Mouse (Mus musculus): Measurements from ENCODE around the gene Lmo4.

Lmo4 gene

DNA sequence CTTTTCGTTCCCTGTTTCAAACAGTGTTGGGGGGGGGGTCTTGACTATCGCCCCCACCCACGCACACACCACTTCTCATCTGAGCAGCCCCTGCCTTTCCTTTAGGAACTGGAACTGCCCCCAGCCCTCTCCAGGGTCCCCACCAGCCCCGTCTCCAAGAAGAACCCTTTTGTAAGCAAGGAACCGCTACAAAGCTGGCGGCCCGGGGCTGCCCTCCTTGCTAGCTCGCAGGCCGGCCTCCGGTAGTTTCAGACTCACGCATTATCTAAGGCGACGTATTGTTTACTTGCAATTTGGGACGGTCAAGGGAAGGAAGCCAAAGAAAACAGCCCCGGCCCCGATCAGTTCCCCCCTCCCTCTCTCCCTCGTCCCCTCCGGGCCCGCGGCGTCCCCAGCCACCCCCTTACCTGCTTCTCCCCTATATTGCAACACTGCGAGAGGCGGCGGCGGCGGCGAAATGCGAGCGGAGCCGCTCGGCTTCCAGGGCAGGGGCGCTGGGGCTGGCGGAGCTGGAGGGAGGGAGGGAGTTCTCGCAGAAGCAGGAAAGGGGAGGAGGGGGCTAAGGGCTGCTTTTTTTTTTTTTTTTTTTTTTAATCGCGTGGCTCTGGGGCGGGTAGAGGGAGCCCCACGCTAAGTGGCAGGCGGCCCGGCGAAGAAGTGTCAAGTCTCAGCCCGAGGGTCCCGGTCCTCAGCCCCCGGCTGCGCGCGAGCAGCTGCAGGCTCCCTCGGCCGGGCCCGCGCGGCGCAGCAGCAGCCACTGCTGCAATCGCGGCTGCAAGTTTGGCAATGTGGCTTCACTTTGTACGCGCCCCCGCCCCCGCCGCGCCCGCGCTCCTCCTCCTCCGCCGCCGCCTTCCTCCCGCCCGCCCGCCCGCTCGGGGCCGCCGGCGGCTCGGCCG is at the start of gene Lmo4:
Lmo4 (minus strand) TSS at position 808 of the 899 bp plus-strand sequence.
- DNase-seq, result peak; percentile 91

DNA sequence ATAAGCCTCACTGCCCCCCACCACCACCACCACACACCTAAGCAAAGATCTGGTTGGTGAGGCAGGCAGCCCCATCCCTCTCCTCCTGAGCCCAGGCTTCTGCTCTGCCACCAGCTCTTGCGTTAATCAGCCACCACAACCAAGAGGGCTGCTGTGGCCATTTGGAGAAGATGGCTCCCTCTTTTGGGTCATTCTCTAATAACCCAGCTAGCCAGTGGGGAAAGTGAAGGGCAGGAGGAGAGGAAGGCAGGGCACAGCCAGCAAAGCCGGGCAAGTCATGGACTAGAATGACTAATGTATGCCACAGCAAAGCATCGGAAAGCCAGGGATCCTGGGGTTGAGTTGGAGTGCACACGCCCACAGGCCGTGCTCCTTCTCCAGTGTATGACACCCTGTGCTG is 49.3 kb upstream of the Lmo4 start:
- DNase-seq, result no peak

DNA sequence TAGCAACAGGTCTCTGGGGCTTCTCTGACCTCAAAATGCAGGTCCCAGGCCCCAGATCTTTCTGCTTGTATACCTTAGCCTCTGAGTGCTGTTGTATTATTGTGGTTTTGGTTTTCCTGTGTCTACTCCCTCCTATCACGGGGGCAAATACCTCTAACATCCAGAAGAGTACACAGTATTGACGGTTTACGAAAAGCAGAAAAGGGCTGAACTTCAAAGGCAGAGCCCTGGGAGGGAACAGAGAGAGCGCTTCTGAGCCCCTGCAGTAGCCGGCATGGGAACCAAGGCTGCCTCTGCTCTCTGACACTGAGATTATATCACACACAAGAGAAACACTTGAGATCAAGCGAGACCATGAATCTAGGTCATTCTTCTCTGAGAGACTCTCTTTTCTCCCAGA is 48.0 kb upstream of the Lmo4 start:
- DNase-seq, result peak; percentile 50

DNA sequence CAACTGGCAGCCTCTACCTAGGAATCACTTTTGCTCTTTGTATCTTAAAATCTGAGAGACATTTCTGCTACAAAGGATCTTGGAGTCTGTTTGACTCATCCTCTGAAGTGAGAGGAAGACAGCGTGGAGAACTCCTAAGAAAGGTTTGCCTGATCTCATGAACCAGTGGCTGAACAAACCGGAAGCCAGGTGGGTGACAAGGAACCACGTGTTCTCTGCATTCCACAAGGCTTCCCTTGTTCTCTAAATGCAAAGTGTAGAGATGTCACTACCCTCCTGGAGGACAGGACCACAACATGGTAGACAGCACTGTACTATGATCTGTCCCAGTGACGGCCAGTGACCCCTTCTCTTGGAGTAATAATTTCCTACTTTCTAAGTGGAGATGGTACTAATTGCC is 47.1 kb upstream of the Lmo4 start:
- no peak for DNase-seq

DNA sequence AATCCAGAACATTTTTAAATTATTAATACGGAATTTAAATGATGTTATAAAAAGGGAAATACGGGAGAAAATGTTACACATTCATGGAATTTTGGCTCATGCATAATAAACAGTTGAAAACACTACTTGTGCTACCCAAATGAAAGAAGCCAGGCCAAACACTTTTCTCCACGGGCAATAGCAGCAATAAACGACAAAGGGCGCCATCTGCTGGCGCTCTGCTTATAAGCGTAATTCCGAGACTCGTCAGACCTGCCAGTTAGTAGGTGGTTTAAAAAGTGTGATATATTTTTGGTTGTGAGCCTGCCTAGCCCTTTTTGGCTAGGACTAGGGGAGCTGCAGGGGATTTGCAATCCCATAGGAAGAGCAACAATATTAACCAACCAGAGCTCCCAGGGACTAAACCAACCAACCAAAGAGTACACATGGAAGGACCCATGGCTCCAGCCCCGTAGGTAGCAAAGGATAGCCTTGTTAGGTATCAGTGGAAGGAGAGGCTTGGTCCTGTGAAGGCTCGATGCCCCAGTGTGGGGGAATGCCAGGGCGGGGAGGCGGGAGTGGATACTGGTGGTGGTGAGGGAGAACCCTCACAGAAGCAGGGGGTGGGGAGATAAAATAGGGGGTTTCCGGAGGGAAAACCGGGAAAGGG is 37.1 kb upstream of the Lmo4 start:
- peak; percentile 79 for DNase-seq

DNA sequence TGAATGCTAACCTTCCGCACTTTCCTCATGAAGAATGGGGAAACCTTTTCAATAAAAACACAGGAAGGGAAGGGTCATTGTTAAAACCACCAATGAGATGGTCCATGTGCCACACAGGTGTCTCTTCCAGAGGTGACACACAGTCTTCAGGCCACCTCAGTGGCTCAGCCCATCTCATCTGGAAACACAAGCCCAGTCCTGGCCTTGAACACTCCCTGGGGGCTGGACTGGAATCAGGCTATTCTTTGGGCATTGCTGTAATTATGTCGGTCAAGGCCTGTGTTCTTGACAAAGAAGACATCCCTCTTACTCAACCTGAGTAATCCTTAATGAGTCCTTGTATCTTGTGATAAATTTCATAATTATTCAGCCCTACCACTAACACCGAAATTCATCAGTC is 36.1 kb upstream of the Lmo4 start:
- DNase-seq, result no peak

DNA sequence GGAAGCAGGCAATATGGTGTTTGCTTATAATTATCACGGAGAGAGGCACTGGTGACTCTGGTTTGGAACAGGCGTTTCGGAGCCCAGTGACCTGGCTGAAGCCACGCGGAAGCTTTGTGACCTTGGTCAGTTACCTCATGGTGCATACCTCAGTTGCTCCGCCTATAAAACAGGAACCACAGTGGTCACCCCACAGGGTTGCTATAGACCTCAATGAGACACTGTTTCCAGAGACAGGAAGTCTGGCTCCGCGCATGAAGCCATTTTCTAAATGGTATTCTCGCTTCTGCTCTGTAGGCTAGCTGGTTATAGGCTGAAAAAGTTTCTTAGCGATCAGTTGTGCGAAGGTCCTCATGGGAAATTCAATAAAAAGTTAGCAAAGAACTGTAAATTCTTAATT is 33.5 kb upstream of the Lmo4 start:
- DNase-seq, result no peak

DNA sequence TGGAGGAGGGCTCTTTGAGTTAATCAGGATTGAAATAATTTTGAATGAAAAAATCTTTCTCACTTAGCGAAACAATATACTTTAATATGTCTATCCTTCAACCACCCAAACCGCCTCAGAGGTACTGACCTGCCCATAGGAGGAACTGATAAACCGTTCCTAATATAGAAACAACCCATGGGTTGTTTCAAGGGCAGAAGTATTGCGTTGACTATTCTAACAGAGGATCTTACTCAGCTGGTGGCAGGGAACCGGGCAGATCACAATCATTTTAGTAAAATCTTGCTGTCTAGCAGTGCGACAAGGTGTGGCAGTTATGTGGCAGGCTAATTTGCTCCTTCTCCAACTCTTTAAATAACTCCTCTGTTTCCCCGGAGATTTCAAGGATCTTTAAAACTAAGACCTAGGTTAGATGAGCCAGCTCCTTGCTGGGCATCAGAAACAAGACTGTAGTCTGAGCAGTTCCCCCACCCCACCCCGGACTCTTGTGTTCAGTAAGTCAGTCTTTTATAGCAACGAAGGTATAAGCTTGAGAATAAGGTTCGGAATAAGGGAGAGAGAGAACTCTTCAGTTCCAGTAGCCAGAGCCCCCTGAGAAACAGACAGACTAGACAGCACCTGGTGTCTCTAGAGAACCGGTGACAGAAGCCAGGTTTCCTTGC is 27.5 kb upstream of the Lmo4 start:
- DNase-seq, result no peak

DNA sequence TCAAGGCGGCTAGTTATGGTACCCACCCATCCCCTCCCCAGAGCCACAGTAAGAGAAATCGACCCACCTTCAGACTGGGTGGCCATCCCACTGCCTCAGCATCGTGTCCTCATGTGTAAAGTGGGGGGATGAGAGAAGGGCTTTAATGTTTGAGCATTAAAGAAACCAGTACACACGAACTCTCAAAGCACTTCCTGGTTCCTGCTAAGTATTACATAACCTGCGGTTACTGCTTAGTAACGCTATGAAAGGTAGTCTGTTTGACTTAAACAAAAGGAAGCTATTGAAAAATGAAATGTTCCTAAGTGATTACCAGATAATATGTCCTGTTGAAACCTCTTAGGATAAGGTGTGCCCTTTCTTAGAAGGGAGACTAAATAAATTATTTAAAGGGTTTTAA is 26.9 kb upstream of the Lmo4 start:
- no peak for DNase-seq

DNA sequence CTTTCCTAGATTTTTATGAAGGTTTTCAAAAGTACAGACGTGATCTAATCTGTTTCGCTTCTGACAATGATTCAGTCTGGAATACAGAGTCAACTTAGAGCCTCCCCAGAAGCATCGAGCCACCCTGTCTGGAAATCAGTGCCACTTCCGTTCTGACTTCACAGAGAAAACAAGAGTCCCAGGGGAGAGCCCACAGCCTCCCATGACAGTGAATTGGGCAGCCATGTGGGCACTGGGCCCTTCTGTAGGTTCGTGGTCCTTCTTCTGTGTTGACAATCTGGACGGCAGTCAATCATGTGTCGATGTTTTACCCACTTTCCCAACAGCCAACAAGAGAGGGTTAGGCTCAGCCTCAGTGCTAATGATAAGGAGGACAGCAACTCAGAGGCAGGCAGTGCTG is 26.4 kb upstream of the Lmo4 start:
- DNase-seq, result no peak

DNA sequence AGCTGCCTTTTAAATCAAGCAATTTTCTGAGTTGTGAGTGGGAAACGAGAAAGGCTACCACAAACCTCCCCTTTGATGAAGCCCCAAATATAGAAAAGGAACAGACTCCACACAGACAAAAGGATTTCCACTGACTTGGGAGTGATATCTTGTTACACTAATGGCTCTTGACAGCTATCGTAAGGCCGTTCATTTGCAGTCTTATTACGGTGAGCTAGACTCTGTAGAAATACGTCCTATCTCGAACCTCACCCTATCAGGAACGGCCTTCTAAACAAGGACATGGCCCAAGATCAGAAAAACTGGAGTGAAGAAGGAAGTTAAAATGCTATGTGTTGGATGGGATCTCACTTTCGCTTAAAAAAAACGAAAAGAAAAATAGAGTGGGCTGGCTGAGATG is 25.0 kb upstream of the Lmo4 start:
- DNase-seq, result no peak

DNA sequence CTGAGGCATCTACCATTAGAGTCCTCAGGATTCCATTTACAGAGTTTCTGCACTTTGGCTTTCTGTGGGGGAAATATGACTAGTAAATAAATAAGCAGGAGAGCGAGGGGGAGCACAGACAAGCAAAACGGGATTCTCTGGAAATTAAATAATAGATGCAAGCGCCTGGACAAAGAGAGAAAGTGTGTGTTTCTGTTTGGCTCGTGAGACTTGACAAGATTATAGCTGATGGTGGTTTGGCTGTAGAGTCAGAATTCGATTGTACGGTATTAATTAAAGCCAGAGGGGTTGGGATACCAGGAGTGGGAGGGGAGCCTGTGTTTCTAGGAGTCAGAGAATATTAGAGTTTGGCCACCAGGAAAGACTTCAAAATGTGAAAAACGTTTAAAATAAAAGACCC is 24.3 kb upstream of the Lmo4 start:
- DNase-seq, result no peak

DNA sequence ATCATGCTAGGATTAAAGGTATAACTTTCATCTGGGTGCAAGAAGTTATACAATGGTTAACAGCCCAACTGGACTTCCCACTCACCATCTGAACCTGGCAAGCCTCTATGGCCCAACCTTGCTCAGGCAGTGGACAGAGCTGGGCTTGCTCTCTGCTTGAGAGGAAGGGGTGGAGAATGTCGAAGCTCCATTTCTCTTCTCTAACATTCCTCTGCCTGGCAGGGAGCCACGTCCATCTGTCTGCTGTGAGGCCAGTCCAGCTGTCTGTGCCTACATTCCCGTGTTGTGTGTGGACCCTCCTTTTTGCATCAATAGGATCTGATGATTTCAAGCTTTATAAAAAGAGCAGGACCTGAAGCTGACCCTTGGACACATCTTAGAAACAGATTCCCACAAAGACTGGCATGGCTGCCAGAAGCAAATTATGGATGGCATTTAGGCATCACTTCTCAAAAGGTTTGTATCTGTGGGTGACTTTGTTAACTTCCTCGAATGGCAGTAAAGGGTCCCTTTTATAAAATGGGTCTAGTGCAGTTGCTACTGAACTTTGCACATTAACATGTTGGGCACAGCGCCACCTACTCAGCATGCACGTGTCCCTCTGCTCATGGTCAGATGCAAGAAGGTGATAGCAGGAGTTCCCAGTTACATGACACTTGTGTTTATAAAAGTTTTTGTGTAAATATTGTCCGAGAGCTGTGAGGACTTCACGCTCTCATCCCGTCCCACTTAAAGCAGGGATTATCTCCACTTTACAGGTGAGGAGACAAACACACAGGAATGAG is 20.6 kb upstream of the Lmo4 start:
- no peak for DNase-seq

DNA sequence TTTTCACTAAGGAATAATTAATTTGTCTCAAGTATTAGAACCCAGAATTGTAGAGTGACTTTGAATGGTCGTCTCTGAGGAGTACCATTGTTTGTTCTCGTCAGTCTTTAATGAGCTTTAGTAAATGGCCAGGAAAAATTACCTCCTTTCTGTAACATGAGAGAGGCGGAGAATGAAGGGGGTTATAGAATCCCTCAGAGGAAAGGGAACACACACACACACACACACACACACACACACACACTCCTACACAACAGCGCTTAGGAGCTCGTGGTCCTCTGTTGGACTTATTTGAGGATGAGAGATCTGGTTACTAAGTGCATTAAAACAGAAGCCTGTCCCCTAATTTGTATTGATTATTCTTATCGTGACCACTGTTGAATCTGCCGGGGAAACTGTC is 19.6 kb upstream of the Lmo4 start:
- DNase-seq, result no peak

DNA sequence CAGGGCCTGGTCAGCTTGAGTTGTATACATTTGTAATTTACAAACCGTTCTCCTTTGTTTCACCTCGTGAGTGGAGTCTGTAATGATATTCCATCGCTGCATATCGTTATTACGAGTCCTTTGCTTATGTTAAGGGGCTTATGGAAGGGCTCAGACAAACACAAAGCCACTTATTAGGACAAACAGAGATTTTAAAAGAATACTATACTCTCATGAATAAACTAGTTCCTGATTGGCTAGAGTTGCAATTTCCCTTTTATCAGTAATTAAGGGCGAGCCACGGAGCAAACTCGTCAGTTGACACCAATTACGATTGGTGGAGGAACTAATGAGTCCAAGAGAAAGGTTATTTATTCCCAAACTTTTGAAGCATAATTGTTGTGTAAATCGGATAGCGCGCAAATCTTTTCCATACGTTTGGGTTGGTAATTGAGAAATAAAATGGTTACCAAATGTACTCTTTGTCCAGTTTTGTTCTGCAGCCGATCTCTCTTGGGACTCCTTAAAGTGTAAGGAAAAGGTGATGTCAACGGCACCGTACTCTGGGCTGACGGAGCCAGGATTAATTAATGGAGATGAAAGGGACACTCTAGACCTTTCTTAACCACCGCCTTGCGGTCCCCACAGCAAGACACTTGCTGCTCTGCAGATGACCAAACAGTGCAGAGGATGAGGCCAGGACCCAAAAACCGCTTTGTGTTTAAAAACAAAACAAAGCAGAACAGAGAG is 18.5 kb upstream of the Lmo4 start:
- DNase-seq, result no peak

DNA sequence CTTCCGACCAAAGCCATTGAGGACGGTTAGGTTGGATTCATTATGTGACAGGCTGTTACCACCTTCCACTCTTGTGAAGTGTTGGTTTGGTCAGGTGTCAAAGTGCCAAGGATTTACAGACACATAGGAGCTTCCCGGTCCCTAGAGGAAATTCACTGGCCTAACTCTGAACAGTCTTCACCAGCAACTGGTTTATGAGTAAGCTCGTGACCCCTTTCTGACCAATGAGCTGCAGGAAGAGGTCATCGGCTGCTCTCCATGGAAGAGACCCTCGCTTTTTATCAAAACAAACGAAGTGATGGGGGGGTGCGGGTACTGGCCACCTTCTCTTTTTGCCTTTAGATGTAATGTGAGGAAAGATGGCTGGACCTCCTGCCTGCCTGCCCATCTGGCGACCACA is 17.4 kb upstream of the Lmo4 start:
- no peak for DNase-seq

DNA sequence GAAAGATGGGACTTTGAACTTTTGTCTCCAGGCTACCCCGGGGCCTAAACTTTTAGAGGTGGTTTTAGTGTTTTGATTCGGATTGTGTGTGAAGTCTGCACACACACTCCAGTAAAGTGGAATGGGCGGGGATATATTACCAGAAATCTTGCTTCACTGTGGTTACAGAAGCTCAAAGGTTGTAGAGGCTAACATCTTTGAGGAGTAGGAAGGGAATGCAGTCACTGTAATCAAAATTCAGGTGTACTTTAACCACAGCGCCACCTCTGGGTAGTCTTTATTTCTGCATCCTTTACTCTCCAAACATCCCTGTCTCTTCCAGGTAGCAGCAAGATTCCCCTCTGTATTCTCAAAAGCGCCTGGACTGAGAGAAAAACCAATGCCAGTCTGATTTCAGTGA is 2.5 kb upstream of the Lmo4 start:
- peak; percentile 77 for DNase-seq

DNA sequence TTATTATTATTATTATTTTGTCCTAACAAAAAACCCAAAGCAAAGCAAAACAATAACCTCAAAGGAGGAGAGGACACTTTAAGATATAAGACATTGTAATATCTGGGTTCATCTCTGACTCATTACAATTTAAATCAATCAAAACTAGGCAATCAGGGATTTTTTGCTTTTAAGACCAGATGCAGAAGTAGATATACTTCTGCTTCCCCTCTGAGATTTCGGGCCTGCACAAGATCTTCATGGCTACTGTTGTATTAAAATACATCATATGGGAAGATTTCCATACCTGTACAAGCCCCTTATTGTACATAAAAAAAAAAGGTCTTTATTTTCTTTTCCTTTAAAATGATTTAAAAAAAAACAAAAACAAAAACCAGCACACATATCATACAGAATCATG is 1.9 kb upstream of the Lmo4 start:
- DNase-seq, result no peak

DNA sequence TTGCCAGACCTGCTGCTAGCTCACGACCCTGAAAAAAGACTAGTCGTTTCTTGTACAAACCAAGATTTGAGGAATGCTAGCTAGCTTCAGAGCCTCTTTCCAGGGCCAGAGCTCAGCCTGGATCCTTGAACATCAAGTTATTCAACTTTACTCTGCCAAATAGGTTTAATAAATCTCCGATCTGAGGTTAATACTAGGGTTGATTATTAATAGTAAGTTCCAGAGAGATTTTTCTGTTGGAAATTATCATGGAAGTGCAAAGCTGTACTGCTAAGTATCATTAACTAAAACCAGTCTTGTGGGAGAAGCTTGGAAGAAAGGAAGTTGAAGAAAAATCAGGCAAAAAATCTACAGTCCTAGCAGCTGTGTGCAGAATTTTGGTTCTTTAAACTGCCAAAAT is 1.2 kb upstream of the Lmo4 start:
- DNase-seq, result no peak

DNA sequence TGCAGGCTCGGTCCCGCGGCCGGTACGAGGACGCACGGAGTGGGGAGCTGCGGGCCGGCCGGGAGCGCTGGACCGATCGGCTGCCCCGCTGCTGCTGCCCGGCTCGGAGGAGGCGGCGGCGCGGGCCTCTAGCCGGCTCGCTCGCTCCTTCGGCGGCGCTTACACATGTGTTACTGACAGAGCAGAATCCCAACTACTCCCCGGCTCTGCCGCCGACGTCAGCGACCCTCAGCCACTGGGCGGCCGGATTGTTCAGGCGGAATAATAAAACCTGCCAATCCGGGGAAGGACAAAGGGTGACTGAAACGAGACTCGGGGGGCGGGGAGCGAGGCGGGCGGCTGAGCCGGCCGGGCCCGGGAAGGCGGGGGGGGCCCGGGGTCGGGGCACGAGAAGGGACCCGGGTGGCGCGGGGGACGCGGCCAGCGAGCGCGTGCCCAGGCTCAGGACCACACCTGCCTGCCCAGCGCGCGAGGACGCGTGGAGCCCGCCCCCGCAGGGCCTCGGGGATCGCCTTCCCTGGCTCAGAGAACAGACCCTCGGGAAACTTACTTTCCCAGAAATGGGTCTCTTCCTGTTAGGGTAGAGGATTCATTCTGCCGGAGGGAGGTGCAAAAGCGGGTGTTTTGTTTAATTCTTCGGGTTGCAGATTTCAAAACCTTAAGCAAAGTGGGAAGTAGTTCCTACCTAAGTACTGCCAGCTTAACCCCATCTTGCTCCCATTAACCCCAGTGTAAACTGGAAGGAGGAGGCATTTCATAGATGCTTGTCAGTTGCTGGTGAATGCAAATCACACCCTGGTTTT is 532 bp upstream of the Lmo4 start:
- peak; percentile 89 for DNase-seq

DNA sequence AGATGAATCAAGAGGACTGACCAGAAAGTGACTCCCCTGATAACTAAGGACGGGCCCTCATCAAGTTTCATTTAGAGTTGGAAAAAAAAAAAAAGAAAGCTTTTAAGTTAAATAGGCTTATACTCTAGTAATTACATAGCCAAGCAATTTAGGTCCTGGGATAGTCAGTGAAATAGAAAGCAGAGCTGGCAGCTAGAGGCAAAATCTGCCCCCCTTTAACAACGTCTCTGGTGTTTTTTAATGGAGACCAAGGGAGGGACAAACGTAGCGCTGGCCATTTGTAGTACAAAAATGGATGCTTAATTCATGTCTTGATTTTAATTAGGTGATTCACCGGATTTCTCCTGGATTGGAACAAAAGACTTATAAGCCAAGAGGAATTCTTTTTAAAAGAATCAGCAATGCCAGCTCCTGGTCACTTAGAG is 1.0 kb downstream of the Lmo4 start:
- no peak for DNase-seq

Measured in thymus, postnatal 25 days (tissue).